In the genomic region with DNA sequence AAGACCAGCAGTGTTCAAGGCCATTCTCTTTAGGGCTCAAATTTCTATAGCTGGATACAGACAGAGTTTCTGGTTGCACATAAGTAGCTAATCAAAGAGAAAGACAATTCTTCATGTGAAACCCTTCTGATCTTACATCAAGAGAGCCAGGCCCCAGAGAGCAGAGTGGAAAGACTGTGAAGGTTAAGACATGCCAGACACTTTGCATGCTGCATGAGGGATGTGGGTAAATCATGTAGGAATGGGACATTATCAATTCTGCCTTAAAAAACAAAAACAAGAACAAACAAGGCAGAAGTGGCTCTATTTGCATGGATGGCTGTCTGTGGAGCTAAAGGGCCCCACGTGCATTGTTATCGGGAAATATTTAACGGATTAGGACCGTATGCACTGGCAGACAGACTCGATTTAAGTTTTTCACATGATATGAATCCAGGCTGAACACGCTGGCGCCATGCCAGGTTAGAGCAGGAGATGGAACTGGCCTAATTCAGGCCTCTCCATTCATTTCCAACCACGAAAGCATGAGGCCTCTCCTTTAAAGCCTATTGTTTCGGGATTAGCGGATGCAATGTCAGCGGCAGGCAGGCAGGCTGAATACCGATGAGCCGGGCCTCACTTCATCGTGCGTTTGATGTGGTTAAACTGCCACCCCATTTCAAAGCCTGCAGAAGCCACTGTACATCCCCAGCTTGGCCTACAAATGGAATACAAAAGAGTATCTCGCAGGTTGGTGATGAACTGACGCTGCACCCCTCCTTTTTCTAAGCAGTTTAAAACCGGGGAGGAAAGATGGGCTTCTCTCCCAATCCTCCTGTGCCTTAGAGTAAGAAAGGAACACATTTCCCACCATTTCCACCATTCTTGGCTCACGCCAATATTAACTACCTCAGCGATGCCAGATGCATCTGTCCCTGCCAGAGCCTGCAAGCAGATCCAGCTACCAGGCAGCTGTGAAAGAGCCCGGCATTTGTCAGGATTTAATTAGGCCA, we compare ENCODE assay signal across 8 mouse cellular contexts.
A peak's percentile ranks its signal among the peaks of the same experiment; 100 is the strongest.
DNase-seq lines count a peak whose midpoint lies in the region; ATAC-seq and TF ChIP-seq lines count a peak whose summit lies in the region.

No protein-coding gene starts in this region.

- H3K27me3 ChIP-seq in kidney, embryonic 15.5 days, result no peaks in the 10 kb centered on the region; the same call in 1 of the 2 replicates
- no peaks in the 10 kb centered on the region for H3K27me3 ChIP-seq in embryonic facial prominence, embryonic 11.5 days (ENCODE audit: control insufficient read depth, insufficient read depth, low read length)
- H3K27me3 ChIP-seq in midbrain, embryonic 10.5 days (ENCODE audit: low read depth, poor library complexity, severe bottlenecking), result no peaks in the 10 kb centered on the region
- H3K27me3 ChIP-seq in thymus, adult 2 months (ENCODE audit: control insufficient read depth, insufficient read depth, low read length), result no peaks in the 10 kb centered on the region

- no peak overlapping the region for H3K4me3 ChIP-seq in kidney, embryonic 15.5 days (replicated peaks)
- no peak overlapping the region for H3K4me3 ChIP-seq in embryonic facial prominence, embryonic 11.5 days (ENCODE audit: low read depth, low read length)
- peak overlapping the region; percentile 30 for H3K4me3 ChIP-seq in midbrain, embryonic 10.5 days
- no peak overlapping the region for H3K4me3 ChIP-seq in thymus, adult 2 months (ENCODE audit: control insufficient read depth, insufficient read depth, low read length)

- 0 out of 2 replicates have a peak overlapping the region, but pooled peaks have one; percentile 5 for H3K9ac ChIP-seq in kidney, embryonic 15.5 days
- 0 out of 2 replicates have a peak overlapping the region, but pooled peaks have one; percentile 0 for H3K9ac ChIP-seq in embryonic facial prominence, embryonic 11.5 days (replicated peaks; ENCODE audit: low read length)

- TF ChIP-seq POLR2A in thymus, adult 2 months (IDR thresholded peaks at IDR 0.05; ENCODE audit: control insufficient read depth, extremely low read depth, insufficient read depth, low read length, poor library complexity), result no peak

- ATAC-seq in kidney, embryonic 15.5 days (replicated peaks; ENCODE audit: low FRiP score), result no peak
- ATAC-seq in embryonic facial prominence, embryonic 11.5 days (replicated peaks; ENCODE audit: insufficient number of reproducible peaks, low FRiP score, low TSS enrichment, low read depth), result peak; percentile 56

- H3K4me1 ChIP-seq in kidney, embryonic 15.5 days, result peaks cover 30% of the 10 kb centered on the region
- H3K4me1 ChIP-seq in embryonic facial prominence, embryonic 11.5 days (ENCODE audit: control insufficient read depth, insufficient read depth, low read length), result peaks cover 10% of the 10 kb centered on the region
- peaks cover 84% of the 10 kb centered on the region for H3K4me1 ChIP-seq in midbrain, embryonic 10.5 days
- H3K4me1 ChIP-seq in thymus, adult 2 months (replicated peaks; ENCODE audit: control insufficient read depth, insufficient read depth, low read length), result peaks cover 64% of the 10 kb centered on the region

- DNase-seq in kidney, adult 11 months, result no peak
- DNase-seq in T-cell, adult 2 months (ENCODE audit: low spot score), result peak; percentile 54
- peak; percentile 78 for DNase-seq in embryonic facial prominence, embryonic 11.5 days (ENCODE audit: low spot score)
- peak; percentile 61 for DNase-seq in heart, postnatal 4 days
- peak; percentile 83 for DNase-seq in midbrain, embryonic 10.5 days (ENCODE audit: low spot score)
- peak; percentile 63 for DNase-seq in thymus, adult 2 months
- no peak for DNase-seq in adrenal gland, adult 8-10 months

- no peaks in the 10 kb centered on the region for H3K36me3 ChIP-seq in kidney, embryonic 15.5 days
- H3K36me3 ChIP-seq in embryonic facial prominence, embryonic 11.5 days (replicated peaks; ENCODE audit: control insufficient read depth, insufficient read depth, low read depth, low read length), result no peaks in the 10 kb centered on the region
- H3K36me3 ChIP-seq in midbrain, embryonic 10.5 days, result 0 out of 2 replicates have a peak, but pooled peaks cover 4% of the 10 kb centered on the region
- H3K36me3 ChIP-seq in thymus, adult 2 months (ENCODE audit: control insufficient read depth, insufficient read depth, low read length), result no peaks in the 10 kb centered on the region

- H3K9me3 ChIP-seq in kidney, embryonic 15.5 days (replicated peaks), result no peaks in the 10 kb centered on the region
- H3K9me3 ChIP-seq in embryonic facial prominence, embryonic 11.5 days (replicated peaks; ENCODE audit: control insufficient read depth, low read length), result no peaks in the 10 kb centered on the region
- no peaks in the 10 kb centered on the region for H3K9me3 ChIP-seq in midbrain, embryonic 10.5 days (replicated peaks)

- no peak overlapping the region for H3K4me2 ChIP-seq in kidney, embryonic 15.5 days
- no peak overlapping the region for H3K4me2 ChIP-seq in embryonic facial prominence, embryonic 11.5 days (ENCODE audit: low read depth, low read length)

- peak overlapping the region; percentile 37; the same call in 1 of the 2 replicates for H3K27ac ChIP-seq in kidney, embryonic 15.5 days
- H3K27ac ChIP-seq in embryonic facial prominence, embryonic 11.5 days (replicated peaks; ENCODE audit: low read depth, low read length), result peak overlapping the region; percentile 23
- H3K27ac ChIP-seq in midbrain, embryonic 10.5 days (replicated peaks), result peak overlapping the region; percentile 91
- H3K27ac ChIP-seq in thymus, adult 2 months (ENCODE audit: control insufficient read depth, insufficient read depth, low read length), result peak overlapping the region; percentile 55

- WGBS in kidney, embryonic 15.5 days, result 31% methylated on average over 21 of the region's 21 CpGs
- 12% methylated on average over 21 of the region's 21 CpGs for WGBS in embryonic facial prominence, embryonic 11.5 days
- 11% methylated on average over 21 of the region's 21 CpGs for WGBS in midbrain, embryonic 10.5 days
- 23% methylated on average over 21 of the region's 21 CpGs for WGBS in thymus, adult 2 months

- no peak for TF ChIP-seq CTCF in thymus, adult 2 months (IDR thresholded peaks at IDR 0.05; ENCODE audit: borderline replicate concordance, control insufficient read depth, extremely low read depth, insufficient read depth, low read length, poor library complexity)

Comparison
In these comparisons a context has a peak if more than half of its experiments do, and no peak if none do; other contexts are left out.
1. H3K27ac ChIP-seq: peak in every context shown above with its lines; median percentile 91 in midbrain, embryonic 10.5 days; 55 in thymus, adult 2 months; 37 in kidney, embryonic 15.5 days; 23 in embryonic facial prominence, embryonic 11.5 days.
2. DNase-seq: peak in T-cell, adult 2 months (single experiment), embryonic facial prominence, embryonic 11.5 days (single experiment), heart, postnatal 4 days (single experiment), midbrain, embryonic 10.5 days (single experiment) and thymus, adult 2 months (single experiment); none in kidney, adult 11 months (single experiment) and adrenal gland, adult 8-10 months (single experiment).